Mouse (Mus musculus): ENCODE measurements around the gene Pygo1. TPM values are rescaled to one million over a fixed set of nuclear protein-coding genes. Genes with fewer than 3 reads are reported as not detected.

The Pygo1 gene
- polyA plus RNA-seq, 1 experiment from 2014 or later, result 16.0 TPM

- no peak for ATAC-seq (ENCODE audit: low FRiP score, low read depth)
- no peaks in the 10 kb centered on the region for H3K36me3 ChIP-seq
- H3K4me2 ChIP-seq, result no peak overlapping the region
- 88% methylated on average over 5 of the region's 5 CpGs for WGBS
- no peak overlapping the region for H3K27ac ChIP-seq (replicated peaks)
- no peak overlapping the region for H3K4me3 ChIP-seq
- H3K27me3 ChIP-seq, result no peaks in the 10 kb centered on the region
- H3K9me3 ChIP-seq, result no peaks in the 10 kb centered on the region
- no peak overlapping the region for H3K9ac ChIP-seq
- H3K4me1 ChIP-seq (replicated peaks), result no peaks in the 10 kb centered on the region
Observed at GRCm38 (mm10) chr9:72974734-72975133, 49.3 kb downstream of the Pygo1 start.

- Histone ChIP-seq H3K27ac (replicated peaks) (no peak overlapping the region), H3K9ac (no peak overlapping the region), H3K4me1 (replicated peaks) (no peaks in the 10 kb centered on the region), H3K9me3 (no peaks in the 10 kb centered on the region), H3K4me2 (no peak overlapping the region), H3K27me3 (no peaks in the 10 kb centered on the region), H3K36me3 (no peaks in the 10 kb centered on the region), H3K4me3 (no peak overlapping the region)
- WGBS, result 98% methylated on average over 1 of the region's 1 CpGs
- no peak for ATAC-seq (ENCODE audit: low FRiP score, low read depth)
Observed at GRCm38 (mm10) chr9:72975242-72975641, 49.8 kb downstream of the Pygo1 start.

GRCm38 (mm10) chr9:72983066-72983465, 57.6 kb downstream of the Pygo1 start:
- Histone ChIP-seq H3K4me1 (replicated peaks) (peaks cover 23% of the 10 kb centered on the region), H3K9me3 (no peaks in the 10 kb centered on the region), H3K27me3 (no peaks in the 10 kb centered on the region), H3K4me2 (no peak overlapping the region), H3K27ac (replicated peaks) (no peak overlapping the region), H3K9ac (no peak overlapping the region), H3K4me3 (no peak overlapping the region), H3K36me3 (no peaks in the 10 kb centered on the region)
- no peak for ATAC-seq (ENCODE audit: low FRiP score, low read depth)
- WGBS, result 76% methylated on average over 2 of the region's 2 CpGs

DNA sequence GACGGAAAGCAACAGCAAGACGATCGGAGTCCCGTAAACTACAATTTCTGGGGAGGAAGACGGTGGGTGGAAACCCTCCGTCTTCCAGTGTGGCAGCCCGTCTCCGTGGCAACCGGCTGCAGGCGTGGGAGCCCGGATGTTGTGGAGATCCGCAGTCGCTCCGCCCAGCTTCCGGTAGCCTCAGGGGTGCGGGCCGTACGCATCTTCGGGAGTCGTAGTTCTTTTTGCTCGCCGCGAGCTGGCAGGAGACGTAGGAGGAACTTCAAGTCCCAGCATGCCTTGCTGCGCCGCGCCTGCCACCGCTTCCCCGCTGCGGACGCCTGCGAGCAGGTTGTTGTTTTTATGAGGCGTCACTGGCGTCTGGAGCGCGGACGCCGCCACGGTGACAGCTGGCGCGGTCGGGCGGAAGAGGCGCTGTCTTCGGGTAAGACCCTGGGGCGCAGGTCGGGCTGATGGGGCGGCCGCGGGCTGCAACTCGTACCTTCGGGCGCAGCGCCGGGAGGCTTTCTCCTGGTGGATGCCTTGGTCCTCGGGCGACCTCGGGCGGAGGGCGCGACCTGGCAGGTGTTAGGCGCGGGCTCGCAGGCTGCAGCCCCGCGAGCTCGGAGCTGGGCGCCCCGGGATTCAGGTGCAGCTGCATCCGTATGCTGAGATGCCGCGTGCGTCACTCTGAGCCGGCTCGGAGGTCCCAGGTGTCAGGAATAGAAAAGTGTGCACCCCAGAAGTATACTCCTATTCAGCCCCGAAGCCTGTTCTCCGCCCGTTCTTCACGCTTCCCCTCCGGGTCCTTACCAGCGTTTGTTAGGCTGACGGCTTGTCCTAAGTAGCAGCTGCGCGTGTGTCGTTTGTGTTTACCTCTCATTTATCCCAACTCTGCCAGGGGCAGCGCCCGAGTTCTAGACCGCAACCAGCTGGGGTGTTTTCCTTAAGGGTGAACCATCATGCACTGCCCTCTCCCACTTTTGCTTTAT, 60.1 kb downstream of the Pygo1 start, which contains the start of the genes Ccpg1os and Ccpg1:
Gene Ccpg1os (minus strand): TSS at position 133 of the 971 bp plus-strand sequence.
Gene Ccpg1 (plus strand): TSS at position 180 of the 971 bp plus-strand sequence.
- H3K27ac ChIP-seq (replicated peaks), result peak within 1 kb of the TSS; percentile 90

GRCm38 (mm10) chr9:72987703-72988102, 62.3 kb downstream of the Pygo1 start:
- no peaks in the 10 kb centered on the region for H3K27me3 ChIP-seq
- no peak overlapping the region for H3K4me2 ChIP-seq
- no peak for ATAC-seq (ENCODE audit: low FRiP score, low read depth)
- H3K4me3 ChIP-seq, result no peak overlapping the region
- WGBS, result 73% methylated on average over 3 of the region's 3 CpGs
- no peak overlapping the region for H3K9ac ChIP-seq
- H3K36me3 ChIP-seq, result no peaks in the 10 kb centered on the region
- H3K27ac ChIP-seq (replicated peaks), result no peak overlapping the region
- no peaks in the 10 kb centered on the region for H3K9me3 ChIP-seq
- peaks cover 23% of the 10 kb centered on the region for H3K4me1 ChIP-seq (replicated peaks)

More for the DNA sequence above, 60.1 kb downstream of the Pygo1 start, which contains the start of the genes Ccpg1os and Ccpg1:
- peak; percentile 99 for ATAC-seq (ENCODE audit: low FRiP score, low read depth)
- peaks cover 23% of the 10 kb centered on the region for H3K4me1 ChIP-seq (replicated peaks)
- no peaks in the 10 kb centered on the region for H3K9me3 ChIP-seq
- no peaks in the 10 kb centered on the region for H3K27me3 ChIP-seq
- H3K36me3 ChIP-seq, result no peaks in the 10 kb centered on the region
- peak within 1 kb of the TSS; percentile 83 for H3K9ac ChIP-seq
- under 1% methylated on average over 82 of the region's 88 CpGs for WGBS
- H3K4me2 ChIP-seq, result peak within 1 kb of the TSS; percentile 81
- peak within 1 kb of the TSS; percentile 82 for H3K4me3 ChIP-seq

GRCm38 (mm10) chr9:72988706-72989105, 63.3 kb downstream of the Pygo1 start:
- Histone ChIP-seq H3K9me3 (no peaks in the 10 kb centered on the region), H3K4me2 (no peak overlapping the region), H3K36me3 (no peaks in the 10 kb centered on the region), H3K27me3 (no peaks in the 10 kb centered on the region), H3K4me3 (no peak overlapping the region), H3K4me1 (replicated peaks) (peaks cover 23% of the 10 kb centered on the region), H3K9ac (no peak overlapping the region), H3K27ac (replicated peaks) (no peak overlapping the region)
- 90% methylated on average over 5 of the region's 5 CpGs for WGBS
- no peak for ATAC-seq (ENCODE audit: low FRiP score, low read depth)

GRCm38 (mm10) chr9:72991420-72991819, 66.0 kb downstream of the Pygo1 start:
- peaks cover 10% of the 10 kb centered on the region for H3K4me1 ChIP-seq (replicated peaks)
- H3K27ac ChIP-seq (replicated peaks), result no peak overlapping the region
- H3K4me3 ChIP-seq, result no peak overlapping the region
- WGBS, result 94% methylated on average over 2 of the region's 2 CpGs
- H3K9ac ChIP-seq, result no peak overlapping the region
- no peak overlapping the region for H3K4me2 ChIP-seq
- no peaks in the 10 kb centered on the region for H3K36me3 ChIP-seq
- no peaks in the 10 kb centered on the region for H3K9me3 ChIP-seq
- no peaks in the 10 kb centered on the region for H3K27me3 ChIP-seq
- ATAC-seq (ENCODE audit: low FRiP score, low read depth), result no peak

GRCm38 (mm10) chr9:72992576-72992975, 67.1 kb downstream of the Pygo1 start:
- Histone ChIP-seq H3K4me3 (no peak overlapping the region), H3K27me3 (no peaks in the 10 kb centered on the region), H3K4me1 (replicated peaks) (no peaks in the 10 kb centered on the region), H3K4me2 (no peak overlapping the region), H3K9me3 (no peaks in the 10 kb centered on the region), H3K36me3 (no peaks in the 10 kb centered on the region), H3K9ac (no peak overlapping the region), H3K27ac (replicated peaks) (no peak overlapping the region)
- 89% methylated on average over 5 of the region's 5 CpGs for WGBS
- no peak for ATAC-seq (ENCODE audit: low FRiP score, low read depth)

DNA sequence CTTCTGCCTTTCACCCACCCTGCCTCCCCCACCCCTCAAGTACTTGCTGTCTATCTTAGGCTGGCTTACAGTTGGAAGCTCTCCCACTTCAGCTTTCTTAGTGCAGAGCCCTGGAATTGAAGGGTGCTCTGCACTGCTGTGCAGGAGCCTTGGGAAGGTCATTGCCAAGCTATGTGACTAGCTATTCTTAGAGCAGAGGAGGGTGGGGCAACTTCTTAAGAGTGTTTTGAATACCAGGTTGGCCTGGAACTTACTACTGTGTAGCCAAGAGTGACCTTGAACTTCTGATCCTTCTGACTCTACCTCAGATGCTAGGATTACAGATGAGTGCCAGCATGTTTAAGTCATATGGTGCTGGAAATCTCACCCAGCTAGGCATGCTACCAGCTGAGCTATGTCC, 70.7 kb downstream of the Pygo1 start:
- no peak overlapping the region for H3K4me2 ChIP-seq
- no peak for ATAC-seq (ENCODE audit: low FRiP score, low read depth)
- 0 out of 2 replicates have a peak, but pooled peaks cover 3% of the 10 kb centered on the region for H3K36me3 ChIP-seq
- no peak overlapping the region for H3K9ac ChIP-seq
- no peaks in the 10 kb centered on the region for H3K4me1 ChIP-seq (replicated peaks)
- H3K27me3 ChIP-seq, result no peaks in the 10 kb centered on the region
- no peaks in the 10 kb centered on the region for H3K9me3 ChIP-seq
- H3K27ac ChIP-seq (replicated peaks), result no peak overlapping the region
- no peak overlapping the region for H3K4me3 ChIP-seq

DNA sequence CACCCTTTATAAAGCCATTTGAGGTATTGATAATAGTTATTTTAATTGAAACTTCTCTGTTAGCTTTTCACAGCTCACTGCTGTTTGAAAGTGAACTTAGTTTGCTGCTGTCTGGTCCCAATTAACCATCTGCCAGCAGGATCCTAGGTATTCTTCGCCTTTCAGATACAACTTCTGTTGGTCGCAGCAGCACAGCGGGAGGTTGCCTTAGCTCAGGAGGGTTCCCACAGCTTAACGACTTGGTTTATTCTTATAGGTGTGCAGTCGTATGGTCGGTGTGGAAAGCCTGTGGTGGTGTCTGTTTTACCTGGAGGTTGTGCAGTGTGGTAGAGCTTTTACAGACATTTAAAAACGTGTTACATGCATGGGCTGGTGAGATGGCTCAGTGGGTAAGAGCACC, 71.4 kb downstream of the Pygo1 start:
- H3K9me3 ChIP-seq, result no peaks in the 10 kb centered on the region
- no peak overlapping the region for H3K4me2 ChIP-seq
- 59% methylated on average over 7 of the region's 7 CpGs for WGBS
- no peak overlapping the region for H3K9ac ChIP-seq
- no peaks in the 10 kb centered on the region for H3K27me3 ChIP-seq
- H3K27ac ChIP-seq (replicated peaks), result no peak overlapping the region
- no peaks in the 10 kb centered on the region for H3K4me1 ChIP-seq (replicated peaks)
- H3K4me3 ChIP-seq, result no peak overlapping the region
- no peak for ATAC-seq (ENCODE audit: low FRiP score, low read depth)
- 0 out of 2 replicates have a peak, but pooled peaks cover 3% of the 10 kb centered on the region for H3K36me3 ChIP-seq

DNA sequence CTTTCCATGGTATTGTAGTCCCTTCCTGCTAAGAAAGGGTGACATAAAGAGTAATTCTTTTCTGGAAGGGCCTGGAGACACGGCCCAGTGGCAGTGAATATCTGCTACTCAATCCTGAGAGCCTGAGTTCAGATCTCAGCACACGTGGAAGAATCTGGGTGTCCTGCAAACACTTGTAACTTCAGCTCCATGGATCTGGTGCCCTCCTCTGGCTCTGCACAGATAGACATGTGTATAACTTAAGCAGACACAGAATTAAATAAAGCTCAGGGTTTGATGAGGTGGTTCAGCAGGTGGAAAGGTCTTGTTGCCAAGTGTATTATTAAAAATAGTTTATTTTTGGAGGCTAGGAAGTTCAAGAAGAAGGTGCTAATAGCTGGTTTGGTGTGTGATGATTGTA, 75.0 kb downstream of the Pygo1 start:
- no peaks in the 10 kb centered on the region for H3K27me3 ChIP-seq
- no peaks in the 10 kb centered on the region for H3K4me1 ChIP-seq (replicated peaks)
- ATAC-seq (ENCODE audit: low FRiP score, low read depth), result no peak
- H3K36me3 ChIP-seq, result peaks cover 10% of the 10 kb centered on the region
- H3K4me3 ChIP-seq, result no peak overlapping the region
- no peak overlapping the region for H3K9ac ChIP-seq
- WGBS, result 79% methylated on average over 2 of the region's 2 CpGs
- H3K4me2 ChIP-seq, result no peak overlapping the region
- H3K9me3 ChIP-seq, result no peaks in the 10 kb centered on the region
- no peak overlapping the region for H3K27ac ChIP-seq (replicated peaks)

DNA sequence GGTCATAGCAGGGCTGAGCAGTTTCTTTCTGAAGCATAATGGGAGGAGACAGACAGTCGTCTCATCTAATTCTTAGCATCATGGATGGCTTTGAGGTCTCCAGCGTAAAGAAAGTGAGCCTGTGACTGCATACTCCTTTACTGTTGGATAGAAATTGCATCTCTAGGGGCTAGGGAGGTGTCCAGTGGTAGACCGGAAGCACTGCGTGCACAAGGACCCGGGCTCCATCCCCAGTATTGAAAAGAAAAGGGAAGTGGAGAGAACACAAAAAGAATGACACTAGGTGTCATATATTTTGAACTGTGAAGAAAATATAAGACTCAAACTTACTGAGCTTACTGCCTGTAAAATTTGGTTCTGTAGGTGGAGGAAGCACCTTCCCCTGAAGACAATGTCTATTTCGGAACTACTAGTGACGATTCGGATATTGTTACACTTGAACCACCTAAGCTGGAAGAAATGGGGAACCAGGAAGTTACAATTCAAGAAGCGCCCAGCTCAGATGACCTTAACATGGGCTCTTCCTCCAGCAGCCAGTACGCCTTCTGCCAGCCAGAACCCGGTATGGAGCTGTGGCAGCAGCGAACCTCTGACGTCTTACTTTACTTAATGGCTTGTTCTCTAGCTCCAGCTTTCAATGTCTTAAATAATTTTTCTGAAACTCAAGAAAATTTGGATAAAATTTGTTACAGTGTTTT, 76.0 kb downstream of the Pygo1 start:
- Histone ChIP-seq H3K4me3 (no peak overlapping the region), H3K27me3 (no peaks in the 10 kb centered on the region), H3K4me1 (replicated peaks) (no peaks in the 10 kb centered on the region), H3K27ac (replicated peaks) (no peak overlapping the region), H3K9me3 (no peaks in the 10 kb centered on the region), H3K9ac (no peak overlapping the region), H3K4me2 (no peak overlapping the region), H3K36me3 (peaks cover 18% of the 10 kb centered on the region)
- no peak for ATAC-seq (ENCODE audit: low FRiP score, low read depth)
- WGBS, result 91% methylated on average over 13 of the region's 13 CpGs

Data from hindbrain, embryonic 15.5 days (tissue).